Mouse (Mus musculus) ES-E14 (cell line): Measurements from ENCODE around the gene Usp21. TPM values are rescaled to one million over a fixed set of nuclear protein-coding genes. Genes with fewer than 3 reads are reported as not detected.

Source experiments
- DNase-seq: peaks from one replicate; pipeline ENCODE4 v3.0.0-alpha.2; 2013; ENCODE audit warnings: low read depth, low spot score
- H3K27ac ChIP-seq: 2 replicates; pipeline ENCODE4 v1.5.1; 2012; ENCODE audit warnings: low read depth, mild to moderate bottlenecking, low read length, moderate library complexity, mixed read lengths; ENCODE audit not compliant: poor library complexity, insufficient read depth, severe bottlenecking
- H3K36me3 ChIP-seq: 2 replicates; pipeline ENCODE4 v1.6.1; 2012; ENCODE audit warnings: mild to moderate bottlenecking, low read length, moderate library complexity, mixed read lengths; ENCODE audit not compliant: control insufficient read depth, poor library complexity, insufficient read depth, severe bottlenecking
- H3K4me1 ChIP-seq, 2 experiments: fragments of 150-350 bp in 1 of 2; sonication (generic) in 1 of 2; 2 replicates each; pipeline ENCODE4 v1.6.1; 2012; ENCODE audit warnings: low read length in 2 of 2, mild to moderate bottlenecking in 1 of 2, mixed read lengths in 1 of 2; ENCODE audit not compliant: control insufficient read depth in 2 of 2, insufficient read depth in 2 of 2, poor library complexity in 1 of 2
- H3K4me3 ChIP-seq, 2 experiments: fragments of 150-350 bp in 1 of 2; sonication (generic) in 1 of 2; 2 replicates each; pipeline ENCODE4 v1.5.1; 2012; ENCODE audit warnings: low read length in 2 of 2, low read depth in 1 of 2, mild to moderate bottlenecking in 1 of 2, mixed read lengths in 1 of 2; ENCODE audit not compliant: insufficient read depth in 1 of 2, poor library complexity in 1 of 2, severe bottlenecking in 1 of 2
- H3K9ac ChIP-seq: 2 replicates; pipeline ENCODE4 v1.6.1; 2012; ENCODE audit warnings: low read depth, mild to moderate bottlenecking, low read length, mixed read lengths; ENCODE audit not compliant: poor library complexity, insufficient read depth, severe bottlenecking
- H3K9me3 ChIP-seq: fragments of 150-350 bp; sonication (generic); 2 replicates; pipeline ENCODE4 v1.6.1; 2012; ENCODE audit warnings: low read depth, mild to moderate bottlenecking, low read length; ENCODE audit not compliant: control insufficient read depth, insufficient read depth
- CHD2 ChIP-seq: IDR thresholded peaks from 2 replicates; pipeline ENCODE4 v1.6.1; 2014; ENCODE audit warnings: mild to moderate bottlenecking, low read depth, low read length, inconsistent platforms
- HCFC1 ChIP-seq: IDR thresholded peaks from 2 replicates; pipeline ENCODE4 v1.6.1; 2012; ENCODE audit warnings: low read length, inconsistent platforms, borderline replicate concordance; ENCODE audit not compliant: insufficient read depth
- MAFK ChIP-seq: IDR thresholded peaks from 2 replicates; pipeline ENCODE4 v1.6.1; 2014; ENCODE audit warnings: mild to moderate bottlenecking, low read depth, low read length, inconsistent platforms; ENCODE audit not compliant: insufficient read depth
- ZC3H11A ChIP-seq: IDR thresholded peaks from 2 replicates; pipeline ENCODE4 v1.6.1; 2012; ENCODE audit warnings: low read depth, mild to moderate bottlenecking, inconsistent platforms, low read length, borderline replicate concordance
- ZNF384 ChIP-seq: IDR thresholded peaks from 2 replicates; pipeline ENCODE4 v1.6.1; 2012; ENCODE audit warnings: low read depth, low read length, inconsistent platforms
- in situ Hi-C, 2 experiments: fragments of 600-800 bp; cut with MboI; formaldehyde crosslinking; loops; one replicate each; pipeline ENCODE4 v1.15.1; 2025; ENCODE audit warnings: low sequenced_read_pairs in 2 of 2, inconsistent platforms in 1 of 2; ENCODE audit not compliant: unreplicated experiment in 2 of 2
- total RNA-seq: library from RNA; depleted of rRNA; stranded (reverse); fragments of 300-350 nt; gene quantifications from 2 replicates; pipeline ENCODE4 v1.2.3, GENCODE M21; 2012

The Usp21 gene
- total RNA-seq, 1 experiment, result 23.1 TPM

DNA sequence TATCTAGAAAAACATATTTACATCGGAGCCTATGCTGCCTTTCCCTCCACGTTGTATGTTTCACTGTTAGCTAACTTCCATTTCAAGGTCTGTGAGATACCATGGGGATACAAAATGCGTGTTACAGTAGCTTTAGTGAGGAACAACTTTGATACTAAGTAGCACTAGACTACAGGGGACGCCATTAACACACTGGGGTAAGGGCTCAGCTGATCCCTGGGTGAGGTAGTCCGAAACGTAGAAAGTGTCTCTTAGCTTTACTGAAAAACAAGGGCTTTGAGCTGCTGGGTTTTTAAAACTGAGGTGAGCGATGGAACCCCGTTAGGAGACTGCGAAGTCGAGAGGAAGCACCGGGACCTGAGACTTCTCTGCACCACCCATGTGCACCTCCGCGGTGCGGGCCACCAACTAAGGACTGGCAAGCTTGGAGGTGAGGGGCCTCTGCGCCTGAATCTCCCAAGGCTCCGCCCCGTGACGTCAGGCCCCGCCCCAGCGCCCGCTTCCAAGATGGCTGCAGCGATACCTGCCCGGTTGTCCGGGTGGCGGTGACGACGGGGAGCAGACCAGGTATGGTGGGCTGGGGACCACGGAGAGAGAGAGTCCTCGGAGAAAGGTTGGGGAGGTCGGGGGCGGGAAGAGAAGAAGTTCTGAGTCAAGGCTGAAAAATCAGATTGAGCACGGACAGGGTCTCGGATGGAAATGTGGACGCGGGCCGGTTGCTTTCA, 17.8 kb downstream of the Usp21 start, which contains the start of gene B4galt3:
Gene B4galt3, plus strand, starts transcription at position 481 of the 725 bp plus-strand sequence.
- Histone ChIP-seq H3K4me3 (peak within 1 kb of the TSS; percentile 86 to 99), H3K9ac (peak within 1 kb of the TSS; percentile 87), H3K36me3 (peaks cover 15% of the 10 kb centered on the region), H3K4me1 (peaks cover 0 to 4% of the 10 kb centered on the region in 2 experiments; a peak in 2 of 4 replicates), H3K27ac (peak within 1 kb of the TSS; percentile 65), H3K9me3 (no peaks in the 10 kb centered on the region)
- TF ChIP-seq HCFC1 (peak; percentile 82), ZC3H11A (no peak), MAFK (no peak), CHD2 (no peak), ZNF384 (no peak)
- peak; percentile 86 for DNase-seq
- in situ Hi-C loops, result no loop called here

DNA sequence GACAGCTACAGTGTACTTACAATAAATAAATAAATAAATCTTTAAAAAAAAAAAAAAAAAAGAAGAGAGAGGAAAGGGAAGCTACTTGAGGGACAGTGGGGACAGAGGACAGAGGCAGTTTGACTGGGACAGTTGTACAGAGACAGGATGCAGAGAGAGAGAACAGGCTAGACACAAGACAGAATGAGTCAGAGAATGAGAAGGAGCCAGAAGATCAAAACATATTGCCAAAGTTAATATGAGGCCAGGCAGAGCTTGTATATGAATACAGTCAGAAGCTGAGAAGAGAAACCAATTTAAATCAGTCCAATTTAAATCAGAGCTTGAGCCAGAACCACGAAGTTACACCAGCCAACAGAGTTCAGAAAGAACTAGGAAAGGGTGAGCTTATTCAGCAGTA, 19.4 kb downstream of the Usp21 start:
- Histone ChIP-seq H3K4me1 (peaks cover 0 to 4% of the 10 kb centered on the region in 2 experiments; a peak in 2 of 4 replicates), H3K4me3 (no peak overlapping the region), H3K9me3 (no peaks in the 10 kb centered on the region), H3K36me3 (peaks cover 7% of the 10 kb centered on the region; the same call in 1 of the 2 replicates), H3K27ac (no peak overlapping the region), H3K9ac (no peak overlapping the region)
- in situ Hi-C loops, result no loop called here
- DNase-seq, result no peak
- no peak for TF ChIP-seq HCFC1
- no peak for TF ChIP-seq ZNF384
- TF ChIP-seq ZC3H11A, result no peak
- no peak for TF ChIP-seq CHD2
- TF ChIP-seq MAFK, result no peak

DNA sequence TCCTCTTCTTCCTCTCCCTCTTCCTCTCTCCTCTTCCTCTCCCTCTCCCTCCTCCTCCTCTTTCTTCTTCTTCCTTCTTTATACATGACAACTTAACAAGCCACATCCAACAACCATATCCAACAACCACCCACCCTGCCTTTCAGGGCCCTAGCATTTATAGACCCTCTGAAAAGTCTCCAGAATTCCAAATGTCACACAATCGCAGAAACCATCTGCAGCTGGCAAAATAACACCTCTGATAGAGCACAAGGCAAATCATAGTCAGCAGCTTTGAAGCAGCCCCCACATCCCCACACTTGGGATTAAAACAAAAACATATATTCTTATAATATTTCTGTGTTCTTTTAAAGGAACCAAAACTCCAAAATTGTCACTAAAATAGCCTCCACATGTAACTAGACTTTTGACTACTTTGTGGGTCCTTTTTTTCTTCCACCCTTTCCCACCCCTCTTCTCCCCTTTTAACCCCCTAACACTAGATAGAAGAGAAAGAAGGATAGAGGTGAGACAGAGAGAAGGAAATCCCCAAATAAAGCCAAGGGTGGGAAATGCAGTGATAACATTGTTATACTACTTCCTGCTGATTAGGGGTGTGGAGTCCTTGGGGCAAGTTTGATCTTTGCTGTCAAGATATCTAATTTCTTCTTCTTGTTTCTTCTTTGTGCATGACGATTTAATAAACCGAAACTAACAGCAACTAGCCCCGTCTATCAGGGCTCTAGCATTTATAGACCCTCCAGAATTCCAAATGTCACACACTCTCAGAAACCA, 21.6 kb downstream of the Usp21 start:
- no peak overlapping the region for H3K4me3 ChIP-seq
- H3K4me1 ChIP-seq, result 0 out of 4 replicates have a peak, but pooled peaks cover 0 to 4% of the 10 kb centered on the region in 2 experiments
- no peak overlapping the region for H3K27ac ChIP-seq
- TF ChIP-seq ZC3H11A (no peak), CHD2 (no peak), MAFK (no peak), HCFC1 (no peak), ZNF384 (no peak)
- DNase-seq, result no peak
- no peaks in the 10 kb centered on the region for H3K9me3 ChIP-seq
- H3K36me3 ChIP-seq, result no peaks in the 10 kb centered on the region
- no peak overlapping the region for H3K9ac ChIP-seq
- in situ Hi-C loops, result no loop called here

DNA sequence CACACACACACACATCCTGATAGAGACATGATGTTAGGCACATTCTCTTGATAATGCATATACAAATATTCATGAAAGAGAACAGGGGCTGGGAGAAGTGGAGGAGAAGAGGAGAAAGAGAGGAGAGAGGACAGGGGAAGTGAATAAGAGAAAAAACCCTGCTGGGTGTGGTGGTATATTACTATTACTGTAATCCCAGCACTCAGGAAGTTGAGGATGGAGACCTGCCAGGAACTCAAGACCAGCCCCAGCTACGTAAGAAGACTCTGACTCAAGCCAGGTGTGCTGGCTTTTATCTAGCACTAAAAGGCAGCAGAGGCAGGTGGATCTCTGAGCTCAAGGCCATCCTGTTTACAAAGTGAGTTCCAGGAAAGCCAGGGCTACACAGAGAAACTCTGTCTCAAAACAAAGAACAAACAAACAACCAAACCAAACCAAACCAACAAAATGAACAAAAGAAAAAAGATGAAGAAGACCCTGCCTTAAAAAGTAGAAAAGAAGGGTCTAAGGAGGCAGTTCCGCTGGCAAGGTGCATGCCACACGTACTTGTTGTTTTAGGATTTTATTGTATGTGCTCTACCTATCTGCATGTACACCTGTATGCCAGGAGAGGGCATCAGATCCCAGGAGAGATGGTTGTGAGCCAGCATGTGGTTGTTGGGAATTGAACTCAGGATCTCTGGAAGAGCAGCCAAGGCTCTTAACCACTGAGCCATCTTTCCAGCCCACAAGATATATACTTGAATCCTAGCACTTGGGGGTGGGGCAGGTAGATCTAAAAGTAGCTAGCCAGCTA, 23.9 kb downstream of the Usp21 start:
- DNase-seq, result no peak

More for the DNA sequence above, 23.9 kb downstream of the Usp21 start:
- in situ Hi-C loops, result no loop called here
- Histone ChIP-seq H3K9me3 (no peaks in the 10 kb centered on the region), H3K27ac (no peak overlapping the region), H3K4me3 (no peak overlapping the region), H3K9ac (no peak overlapping the region), H3K4me1 (peaks cover 0 to 7% of the 10 kb centered on the region in 2 experiments; a peak in 1 of 4 replicates), H3K36me3 (no peaks in the 10 kb centered on the region)
- TF ChIP-seq ZNF384, result no peak
- no peak for TF ChIP-seq MAFK
- no peak for TF ChIP-seq CHD2
- TF ChIP-seq HCFC1, result no peak
- TF ChIP-seq ZC3H11A, result no peak
